Mouse (Mus musculus) layer of hippocampus, adult 9-11 months (tissue): Measurements from ENCODE around the gene Cwf19l1.
"Not testable (repeated sequence)": the region's sequence is repeated elsewhere in the genome, so short reads cannot be mapped to it uniquely, and the experiment has no call there.

ENCODE experiments used
- DNase-seq: peaks from one replicate; pipeline ENCODE4 v3.0.0; 2022

The Cwf19l1 gene

GRCm38 (mm10) chr19:44135072-44135959 lies at the start of gene Cwf19l1:
TSS of gene Cwf19l1 (minus strand) at chr19:44135876.
- peak; percentile 90 for DNase-seq

- DNase-seq = no peak
These were observed 48.3 kb upstream of the Cwf19l1 start for GRCm38 (mm10) chr19:44183968-44184367.

- DNase-seq = no peak
These were observed 44.8 kb upstream of the Cwf19l1 start for GRCm38 (mm10) chr19:44180502-44180901.

DNA sequence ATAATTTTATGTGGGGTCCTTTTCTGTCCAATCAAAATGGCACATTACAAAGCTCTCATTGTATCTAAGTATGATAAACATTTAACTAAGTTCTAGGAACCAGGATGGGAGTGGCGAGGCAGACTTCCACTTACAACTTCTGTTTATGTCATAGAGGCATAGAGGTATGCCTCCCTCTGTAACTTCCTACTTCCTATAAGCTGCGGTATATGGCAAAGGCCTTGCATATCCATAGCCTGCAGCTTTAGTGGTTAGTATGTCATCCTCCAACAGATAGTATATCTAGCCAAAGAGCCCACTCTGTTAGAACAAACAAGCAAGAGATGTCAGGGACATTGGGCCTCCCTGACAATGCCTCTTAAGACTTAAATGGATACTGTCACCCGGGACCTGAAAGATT lies 41.1 kb upstream of the Cwf19l1 start:
- DNase-seq = no peak

DNA sequence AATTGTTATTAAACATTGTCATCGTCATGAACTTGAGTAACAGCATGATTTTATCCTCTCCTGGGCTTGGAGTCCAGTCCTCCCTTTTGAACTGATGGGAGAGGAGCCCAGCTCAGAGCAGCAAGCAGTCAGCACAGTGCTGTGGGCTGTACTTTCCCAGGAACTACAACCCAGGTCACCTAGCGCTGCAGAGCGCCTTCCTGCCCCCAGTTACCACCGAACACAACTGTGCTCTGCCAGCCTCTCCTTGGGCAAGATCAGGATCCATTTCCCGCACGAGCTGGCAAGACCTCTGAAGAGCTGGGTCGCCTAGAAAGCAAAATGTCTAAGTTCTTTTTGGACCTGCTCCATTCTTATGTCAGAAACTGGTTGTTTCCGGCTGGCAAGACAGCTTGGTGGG lies 39.2 kb upstream of the Cwf19l1 start:
- DNase-seq = no peak

DNA sequence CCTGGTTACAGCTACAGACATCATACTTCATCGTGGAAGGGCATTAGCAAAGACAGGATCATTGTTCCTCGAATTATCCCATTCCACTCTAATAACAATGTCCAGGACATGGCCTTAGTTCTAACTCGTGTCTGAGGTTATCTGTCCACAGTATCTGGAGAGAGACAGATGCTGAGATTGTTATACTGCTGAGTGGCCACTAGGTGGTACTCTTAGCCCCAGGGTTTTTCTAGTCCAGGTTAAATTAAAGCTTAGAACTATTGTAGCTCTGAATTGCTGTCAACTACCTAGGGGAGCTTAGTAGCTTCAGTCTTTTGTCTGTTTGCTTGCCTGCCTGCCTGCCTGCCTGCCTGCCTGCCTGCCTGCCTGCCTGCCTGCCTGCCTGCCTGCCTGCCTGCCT lies 25.8 kb upstream of the Cwf19l1 start:
- no peak for DNase-seq

DNA sequence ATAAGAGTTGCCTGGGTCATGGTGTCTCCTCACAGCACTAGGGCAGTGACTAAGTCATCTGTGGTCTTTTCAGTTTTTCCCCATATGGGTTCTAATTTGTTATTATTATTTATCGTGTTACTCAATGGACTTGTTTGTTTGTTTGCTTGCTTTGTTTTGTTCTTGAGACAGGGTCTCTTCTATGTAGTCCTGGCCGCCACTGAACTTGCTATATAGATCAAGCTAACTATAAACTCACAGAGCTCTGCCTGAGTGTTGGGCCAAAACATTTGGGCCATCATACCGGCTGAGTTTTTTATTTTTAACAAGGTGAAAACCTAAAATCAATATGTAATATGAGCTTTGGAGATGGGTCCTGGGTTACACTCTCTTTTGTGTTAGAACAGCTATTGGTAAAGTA lies 23.7 kb upstream of the Cwf19l1 start:
- DNase-seq = no peak

- no peak for DNase-seq
These were observed 21.3 kb upstream of the Cwf19l1 start for GRCm38 (mm10) chr19:44157005-44157404.

- no peak for DNase-seq
These were observed 18.1 kb upstream of the Cwf19l1 start for GRCm38 (mm10) chr19:44153781-44154180.

GRCm38 (mm10) chr19:44148991-44149390 lies 13.3 kb upstream of the Cwf19l1 start:
- DNase-seq = no peak

- no peak for DNase-seq
These were observed 12.7 kb upstream of the Cwf19l1 start for GRCm38 (mm10) chr19:44148345-44148744.

DNA sequence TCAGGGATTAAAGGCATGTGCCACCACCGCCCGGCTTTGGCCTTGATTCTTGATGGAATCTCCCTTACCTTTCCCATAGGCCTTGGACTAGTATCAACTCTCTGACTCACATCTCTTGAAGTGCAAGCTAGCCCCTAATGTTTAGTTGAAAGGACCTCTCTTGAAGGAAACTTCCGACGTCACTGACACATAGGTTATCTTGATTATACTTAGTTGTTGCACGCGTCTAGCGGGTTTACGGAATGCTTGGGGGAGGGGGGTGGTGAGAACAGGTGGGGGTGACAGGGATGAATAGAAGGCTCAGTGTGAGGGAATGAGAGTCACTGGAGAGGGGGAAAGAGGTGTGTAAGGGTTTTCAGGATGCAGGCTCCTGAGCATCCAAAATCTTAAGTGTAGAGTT lies 11.3 kb upstream of the Cwf19l1 start:
- DNase-seq = no peak

DNA sequence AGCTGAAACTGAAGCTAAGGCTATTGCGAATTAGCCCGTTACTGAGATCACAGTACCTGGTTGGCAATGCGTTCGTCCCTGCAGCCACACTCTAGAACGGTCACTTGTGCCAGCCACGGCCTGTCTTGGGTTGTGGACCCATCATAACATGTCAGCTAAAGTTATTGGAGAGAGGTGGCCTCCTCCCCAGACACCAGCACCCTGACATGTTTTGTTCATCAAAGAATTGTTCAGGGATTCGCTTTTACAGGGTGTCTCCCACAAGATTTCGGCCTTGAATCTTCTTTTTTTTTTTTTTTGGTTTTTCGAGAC lies 10.8 kb upstream of the Cwf19l1 start:
- DNase-seq = no peak

- peak; percentile 86 for DNase-seq
These were observed 10.3 kb upstream of the Cwf19l1 start, which contains the start of gene Bloc1s2 for GRCm38 (mm10) chr19:44145702-44146567. TSS of gene Bloc1s2 (minus strand) at chr19:44146446.

DNA sequence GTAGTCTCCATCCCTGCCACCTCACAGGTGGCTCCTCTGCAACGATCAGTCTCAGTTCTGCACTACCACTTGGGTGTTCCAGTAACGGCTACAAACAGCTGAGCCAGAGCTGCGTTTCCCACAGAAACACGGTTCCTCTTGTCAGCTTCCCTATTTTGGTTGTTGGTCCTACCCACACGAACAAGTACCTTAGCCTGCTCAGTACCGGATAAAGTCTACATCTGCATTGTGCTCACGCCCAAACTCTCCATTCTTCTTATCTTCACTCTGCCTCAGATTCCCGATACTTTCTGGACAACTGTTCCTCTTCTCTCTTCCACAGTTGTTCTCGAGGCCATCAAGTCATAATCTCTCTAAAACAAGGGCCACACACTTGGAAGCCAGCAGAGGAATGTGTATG lies 8.7 kb upstream of the Cwf19l1 start:
- DNase-seq = no peak

DNA sequence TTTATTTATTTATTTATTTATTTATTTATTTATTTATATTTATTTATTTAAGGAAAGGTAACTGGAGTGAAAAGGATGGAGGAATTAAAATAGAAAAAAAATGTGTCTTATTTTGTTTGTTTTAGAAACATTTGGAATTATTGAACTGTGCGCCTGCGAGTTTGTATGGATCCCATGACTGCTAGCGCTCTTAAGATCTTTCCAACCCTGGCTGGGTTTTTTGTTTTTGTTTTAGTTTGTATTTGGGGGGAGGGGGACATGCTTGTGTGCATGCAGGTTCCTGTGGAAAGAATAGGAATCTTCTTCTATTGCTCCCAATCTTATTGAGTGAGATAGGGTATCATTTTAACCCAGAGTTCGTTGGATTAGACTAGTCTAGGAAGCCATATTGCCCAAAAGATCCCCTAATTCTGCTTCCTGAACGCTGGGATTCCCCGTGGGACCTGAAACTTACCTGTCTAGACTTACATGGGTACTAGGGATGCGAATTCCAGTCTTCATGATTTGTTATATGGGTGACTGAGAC lies 347 bp upstream of the Cwf19l1 start:
- DNase-seq = no peak

DNA sequence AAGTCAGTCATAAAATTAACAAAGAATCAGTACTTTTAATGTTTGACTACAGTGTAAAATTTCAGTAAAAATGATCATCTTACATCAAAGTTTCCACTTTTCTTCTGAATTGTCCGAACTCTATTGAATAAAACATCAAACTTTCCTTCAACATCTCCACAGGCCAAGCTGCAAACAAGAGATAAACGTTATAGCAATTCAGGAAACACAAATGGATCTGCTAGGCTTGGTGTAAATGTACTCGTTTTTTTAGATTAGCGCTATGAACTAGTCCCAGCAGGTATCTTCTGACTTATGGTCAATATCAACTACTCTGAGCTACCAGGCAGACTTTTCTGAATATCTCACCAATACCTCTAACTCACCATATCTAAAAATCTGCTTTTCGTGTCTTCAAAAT lies 2.8 kb downstream of the Cwf19l1 start:
- DNase-seq = no peak

GRCm38 (mm10) chr19:44128560-44128959 lies 7.1 kb downstream of the Cwf19l1 start:
- DNase-seq = no peak

DNA sequence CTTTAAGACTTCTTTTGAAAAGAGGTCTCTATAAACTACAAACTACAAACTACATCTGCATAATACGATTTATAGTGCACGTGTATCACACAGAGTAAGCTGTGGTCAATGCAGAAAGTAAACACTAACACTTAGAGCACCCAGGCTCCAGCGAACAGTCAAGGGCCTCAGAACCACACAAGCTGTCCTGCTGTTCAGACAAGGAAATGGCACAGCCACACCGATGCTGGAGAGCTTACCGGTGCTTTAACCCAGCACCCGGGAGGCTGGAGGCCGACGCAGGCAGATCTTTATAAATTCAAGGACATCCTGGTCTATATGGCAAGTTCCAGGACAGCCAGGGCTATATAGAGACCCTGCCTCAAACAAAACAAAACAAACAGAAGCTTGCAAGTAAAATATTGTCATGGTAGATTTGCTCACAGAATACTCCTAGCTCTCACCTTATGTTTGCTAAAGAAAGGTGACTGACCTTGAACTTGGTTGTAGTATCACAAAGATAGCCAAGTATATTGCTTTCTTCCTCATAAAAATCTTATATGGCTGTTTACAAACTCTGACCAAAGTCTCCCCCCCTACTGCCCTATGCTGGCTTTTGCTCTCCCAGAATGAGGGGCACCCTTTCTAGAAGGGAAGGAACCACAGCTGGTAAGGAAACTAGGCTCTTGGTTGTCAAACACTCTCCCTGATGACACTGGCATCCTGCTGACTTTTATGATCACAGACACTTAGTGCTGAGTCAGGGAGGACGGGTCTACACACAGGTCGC lies 7.8 kb downstream of the Cwf19l1 start:
- DNase-seq = no peak

DNA sequence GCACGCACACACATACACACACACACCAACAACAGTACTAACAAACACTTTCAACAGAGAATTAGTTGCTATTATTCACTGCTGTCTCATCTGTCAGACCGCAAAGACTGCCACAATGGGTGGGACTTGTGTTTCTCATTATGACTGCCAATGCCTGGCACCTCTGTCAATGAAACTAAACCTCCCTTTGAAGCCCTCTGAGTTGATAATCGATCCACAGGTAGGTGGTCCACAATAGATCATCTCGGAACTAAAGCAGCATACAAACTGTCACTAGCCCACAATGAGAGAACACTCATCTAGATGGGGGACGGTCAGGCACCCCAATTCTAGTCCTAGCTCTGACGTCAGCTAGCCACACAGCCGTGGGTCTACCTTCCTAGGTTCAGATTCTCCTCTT lies 14.5 kb downstream of the Cwf19l1 start:
- no peak for DNase-seq

DNA sequence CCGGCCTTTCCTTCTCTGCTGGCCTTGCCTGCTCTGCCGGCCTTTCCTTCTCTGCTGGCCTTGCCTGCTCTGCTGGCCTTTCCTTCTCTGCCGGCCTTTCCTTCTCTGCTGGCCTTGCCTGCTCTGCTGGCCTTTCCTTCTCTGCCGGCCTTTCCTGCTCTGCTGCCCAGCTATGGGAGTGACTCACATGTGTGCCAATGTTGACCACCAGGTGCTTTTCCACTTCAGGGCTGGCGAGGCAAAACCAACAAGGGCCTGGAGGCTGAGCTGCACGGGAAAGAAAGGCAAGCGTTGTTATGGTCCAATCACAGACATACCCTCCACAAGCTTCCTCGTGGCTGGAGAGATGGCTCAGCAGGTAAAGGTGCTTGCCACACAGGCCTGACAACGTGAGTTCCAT lies 15.0 kb downstream of the Cwf19l1 start:
- DNase-seq = not testable (repeated sequence)

GRCm38 (mm10) chr19:44117793-44118192 lies 17.9 kb downstream of the Cwf19l1 start:
- DNase-seq = no peak

- DNase-seq = no peak
These were observed 24.0 kb downstream of the Cwf19l1 start for GRCm38 (mm10) chr19:44111706-44112105.
